29 mouse cellular contexts compared by ENCODE assay signal in genomic region chr10:118517995-118518394, GRCm38 (mm10).
DNase-seq lines count a peak whose midpoint lies in the region; ATAC-seq and TF ChIP-seq lines count a peak whose summit lies in the region.
"Had no signal": no experiment of that assay in that cellular context is flagged by ENCODE, and none has a peak within 500 bp of the region (broad histone marks: within the 10 kb centered on the region; RNA-seq: fewer than 3 reads in every experiment).

No protein-coding gene starts in this region.

- ATAC-seq in lung, embryonic 14.5 days (ENCODE audit: insufficient read depth): no peak
- ATAC-seq in lung, postnatal 0 days: no peak
- ATAC-seq in common myeloid progenitor, adult 5-6 weeks (replicated peaks; ENCODE audit: low read depth, poor library complexity, severe bottlenecking): peak; percentile 61
- ATAC-seq in inflammation-experienced regulatory T-cells, adult 6 months: no peak
- ATAC-seq: CD4-positive, CD25-positive, alpha-beta regulatory T cell, adult 4 months; forebrain, embryonic 14.5 days; forebrain, postnatal 0 days; hindbrain, postnatal 0 days; Patski had no signal

- H3K36me3 ChIP-seq in lung, embryonic 14.5 days (ENCODE audit: insufficient read depth): no peaks in the 10 kb centered on the region
- no peaks in the 10 kb centered on the region for H3K36me3 ChIP-seq in lung, postnatal 0 days (ENCODE audit: insufficient read depth, low read length)
- H3K36me3 ChIP-seq: embryonic facial prominence, embryonic 12.5 days; embryonic facial prominence, embryonic 15.5 days; heart, embryonic 10.5 days; heart, embryonic 13.5 days had no signal

- intact Hi-C loops in gastrocnemius, postnatal 36 days (cut with DNase I): no loop called here

- 49% methylated on average over 2 of the region's 2 CpGs for WGBS in lung, embryonic 14.5 days
- WGBS in lung, postnatal 0 days: 63% methylated on average over 2 of the region's 2 CpGs

- H3K4me2 ChIP-seq in lung, embryonic 14.5 days: no peak overlapping the region
- H3K4me2 ChIP-seq in lung, postnatal 0 days (replicated peaks; ENCODE audit: low read depth, low read length): no peak overlapping the region
- H3K4me2 ChIP-seq: embryonic facial prominence, embryonic 12.5 days; embryonic facial prominence, embryonic 15.5 days; heart, embryonic 13.5 days; hindbrain, embryonic 14.5 days had no signal

- H3K27ac ChIP-seq in lung, embryonic 14.5 days (ENCODE audit: low read depth): no peak overlapping the region
- H3K27ac ChIP-seq in lung, postnatal 0 days (ENCODE audit: low read length): no peak overlapping the region
- H3K27ac ChIP-seq: embryonic facial prominence, embryonic 12.5 days; embryonic facial prominence, embryonic 15.5 days; gastrocnemius, adult 2 months; heart, adult 2 months; heart, embryonic 10.5 days; heart, embryonic 13.5 days; hindbrain, embryonic 14.5 days; hindbrain, postnatal 0 days had no signal

- no peak for TF ChIP-seq CTCF in lung, embryonic 14.5 days (IDR thresholded peaks at IDR 0.05; ENCODE audit: low read depth)
- TF ChIP-seq CTCF in lung, postnatal 0 days (IDR thresholded peaks at IDR 0.05): no peak

- no peaks in the 10 kb centered on the region for H3K9me3 ChIP-seq in lung, embryonic 14.5 days (ENCODE audit: low read depth, low read length)
- no peaks in the 10 kb centered on the region for H3K9me3 ChIP-seq in lung, postnatal 0 days (ENCODE audit: low read length)
- H3K9me3 ChIP-seq: embryonic facial prominence, embryonic 12.5 days; embryonic facial prominence, embryonic 15.5 days; heart, embryonic 10.5 days; heart, embryonic 13.5 days had no signal

- TF ChIP-seq EP300 in lung, postnatal 0 days (IDR thresholded peaks at IDR 0.05): no peak

- no peak overlapping the region for H3K4me3 ChIP-seq in lung, embryonic 14.5 days (ENCODE audit: low read depth, low read length)
- no peak overlapping the region for H3K4me3 ChIP-seq in lung, postnatal 0 days (ENCODE audit: low read depth, low read length)
- H3K4me3 ChIP-seq: embryonic facial prominence, embryonic 12.5 days; embryonic facial prominence, embryonic 15.5 days; gastrocnemius, adult 2 months; heart, adult 2 months; heart, embryonic 10.5 days; heart, embryonic 13.5 days had no signal

- H3K4me1 ChIP-seq in lung, embryonic 14.5 days (ENCODE audit: insufficient read depth): no peaks in the 10 kb centered on the region
- no peaks in the 10 kb centered on the region for H3K4me1 ChIP-seq in lung, postnatal 0 days (ENCODE audit: insufficient read depth, low read depth, low read length)
- H3K4me1 ChIP-seq: embryonic facial prominence, embryonic 12.5 days; embryonic facial prominence, embryonic 15.5 days; heart, embryonic 10.5 days; heart, embryonic 13.5 days had no signal

- peak; percentile 21 for DNase-seq in lung, embryonic 14.5 days
- no peak for DNase-seq in lung, postnatal 0 days (ENCODE audit: low spot score)
- DNase-seq in retina, embryonic 14.5 days (ENCODE audit: low spot score): peak; percentile 2
- no peak for DNase-seq in gastrocnemius, postnatal 36 days
- DNase-seq in embryo, embryonic 10 days (ENCODE audit: low spot score): no peak
- no peak for DNase-seq in testis, postnatal 10 days (ENCODE audit: low spot score)
- DNase-seq: adrenal gland, postnatal 10 days; adrenal gland, postnatal 36 days; cerebellum, adult 11 months; cerebellum, adult 2 months; cerebellum, postnatal 10 days; cerebellum, postnatal 36 days; forebrain, postnatal 0 days; gastrocnemius, adult 2 months; gastrocnemius, postnatal 14 days; heart, adult 2 months; heart, postnatal 14 days; heart, postnatal 4 days had no signal

- no peak overlapping the region for H3K9ac ChIP-seq in lung, embryonic 14.5 days
- H3K9ac ChIP-seq in lung, postnatal 0 days (replicated peaks; ENCODE audit: low read depth): no peak overlapping the region
- H3K9ac ChIP-seq: embryonic facial prominence, embryonic 12.5 days; embryonic facial prominence, embryonic 15.5 days; forebrain, postnatal 0 days; heart, embryonic 13.5 days; hindbrain, embryonic 14.5 days had no signal

- no peaks in the 10 kb centered on the region for H3K27me3 ChIP-seq in lung, embryonic 14.5 days (ENCODE audit: insufficient read depth, low read length)
- no peaks in the 10 kb centered on the region for H3K27me3 ChIP-seq in lung, postnatal 0 days (replicated peaks; ENCODE audit: insufficient read depth, low read length)
- H3K27me3 ChIP-seq: embryonic facial prominence, embryonic 12.5 days; embryonic facial prominence, embryonic 15.5 days; heart, embryonic 13.5 days; Patski had no signal

Comparison
In these comparisons a context has a peak if more than half of its experiments do, and no peak if none do; other contexts are left out.
1. DNase-seq: peak in lung, embryonic 14.5 days (single experiment) and retina, embryonic 14.5 days (single experiment); none in lung, postnatal 0 days (single experiment), gastrocnemius, postnatal 36 days (0 of 2), embryo, embryonic 10 days (single experiment) and testis, postnatal 10 days (single experiment).